Mouse (Mus musculus): ENCODE results near the gene Tapt1. TPM values are rescaled to one million over a fixed set of nuclear protein-coding genes. Genes with fewer than 3 reads are reported as not detected.
A peak's percentile ranks its signal among the peaks of the same experiment; 100 is the strongest.

Gene Tapt1
- total RNA-seq, 4 experiments from 2014 or later: 43.0 to 52.9 (median 46.8) TPM

DNA sequence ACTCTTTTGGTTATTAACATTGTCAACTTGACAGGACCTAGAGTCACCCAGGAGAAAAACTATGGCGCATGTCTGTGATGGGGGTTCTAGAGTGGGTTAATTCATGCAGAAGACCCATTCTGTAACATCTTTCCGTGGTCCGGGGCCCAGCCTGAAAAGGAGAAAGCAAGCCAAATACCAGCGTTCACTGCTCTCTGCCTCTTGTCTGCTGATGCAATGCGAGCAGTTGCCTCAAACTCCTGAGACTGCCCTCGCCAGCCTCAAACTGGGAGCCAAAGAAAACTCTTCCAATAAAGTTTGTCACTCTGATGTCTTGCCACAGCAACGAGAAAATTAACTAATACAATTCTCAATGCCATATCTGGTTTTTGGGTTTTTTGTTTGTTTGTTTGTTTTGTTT lies 8.2 kb upstream of the Tapt1 start:
- no peak for DNase-seq (ENCODE audit: low spot score in 2 of 2)

DNA sequence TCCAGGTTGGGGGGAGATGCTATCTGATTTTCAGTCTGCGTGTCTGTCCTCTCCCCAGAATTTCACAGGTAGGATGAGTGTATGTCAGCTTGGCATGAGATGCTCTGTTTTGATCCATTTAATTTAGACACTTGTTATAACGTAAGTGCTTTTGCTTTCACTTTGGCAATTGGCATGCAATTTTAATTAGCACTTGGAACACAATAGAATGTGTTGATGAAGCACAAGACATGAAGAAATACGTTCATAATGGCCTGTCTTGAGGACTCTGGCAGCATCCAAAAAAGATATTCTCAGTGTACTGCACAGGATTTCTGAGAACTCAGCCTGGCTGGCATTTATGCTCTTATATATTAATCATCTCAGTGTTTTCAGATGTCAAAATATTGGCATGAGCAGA lies 7.5 kb upstream of the Tapt1 start:
- no peak for DNase-seq (ENCODE audit: low spot score in 2 of 2)

DNA sequence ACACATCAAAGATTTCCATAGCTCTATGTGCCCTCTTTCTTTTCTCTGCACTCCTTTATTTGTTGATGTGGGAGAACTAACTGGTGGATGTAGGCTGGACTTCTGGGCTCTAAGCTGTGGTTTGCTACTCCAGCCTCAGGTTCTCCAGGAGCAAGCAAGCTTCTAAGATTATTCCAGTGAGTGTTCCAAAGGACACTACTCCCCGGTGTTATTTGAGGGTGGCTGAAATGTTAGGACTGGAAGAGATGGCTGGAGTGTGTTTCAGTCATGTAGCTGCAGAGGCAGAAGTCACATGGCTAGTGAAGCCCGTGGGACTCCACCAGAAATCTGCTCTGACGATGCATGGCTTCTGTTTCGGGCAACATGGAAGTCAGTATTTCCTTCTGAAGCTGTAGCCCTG lies 2.3 kb upstream of the Tapt1 start:
- no peak for DNase-seq (ENCODE audit: low spot score in 2 of 2)

DNA sequence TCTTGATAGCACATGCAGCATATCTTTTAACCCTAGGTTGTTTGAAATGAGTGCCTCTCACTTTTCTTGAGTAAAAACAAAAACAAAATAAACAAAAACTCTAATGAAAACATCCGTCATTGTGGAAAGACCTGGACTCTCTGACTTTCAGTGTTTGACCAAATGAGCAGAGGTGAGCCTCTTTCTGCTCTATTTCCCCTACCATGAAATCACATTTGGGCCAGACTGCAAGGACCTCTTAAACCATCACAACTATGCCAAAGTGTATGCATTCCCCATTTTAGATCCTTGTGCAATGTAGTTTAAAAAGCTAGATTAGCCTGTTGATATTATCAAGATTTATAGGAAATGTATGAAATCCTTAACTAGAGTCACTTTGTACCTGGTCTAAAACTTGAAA lies 1.9 kb upstream of the Tapt1 start:
- DNase-seq (ENCODE audit: low spot score in 2 of 2): no peak

DNA sequence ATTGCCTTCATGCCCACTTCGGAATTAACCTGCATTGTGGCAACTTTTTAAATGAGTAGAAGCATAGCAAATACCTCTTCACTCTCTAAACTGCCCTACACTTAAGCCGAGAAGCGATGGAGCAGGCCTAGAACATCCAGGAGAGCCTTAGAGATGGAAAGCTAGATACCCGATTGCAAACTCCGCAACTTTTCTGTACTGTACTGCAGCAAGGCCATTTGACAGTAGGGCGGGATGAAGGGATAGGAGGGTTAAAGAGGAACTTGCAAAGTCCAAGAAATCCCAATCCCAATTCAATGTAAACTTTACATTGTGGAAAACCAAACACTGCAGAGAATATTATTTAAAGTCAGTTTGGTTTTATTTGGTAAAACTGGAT lies 1.0 kb upstream of the Tapt1 start:
- no peak for DNase-seq (ENCODE audit: low spot score in 2 of 2)

DNA sequence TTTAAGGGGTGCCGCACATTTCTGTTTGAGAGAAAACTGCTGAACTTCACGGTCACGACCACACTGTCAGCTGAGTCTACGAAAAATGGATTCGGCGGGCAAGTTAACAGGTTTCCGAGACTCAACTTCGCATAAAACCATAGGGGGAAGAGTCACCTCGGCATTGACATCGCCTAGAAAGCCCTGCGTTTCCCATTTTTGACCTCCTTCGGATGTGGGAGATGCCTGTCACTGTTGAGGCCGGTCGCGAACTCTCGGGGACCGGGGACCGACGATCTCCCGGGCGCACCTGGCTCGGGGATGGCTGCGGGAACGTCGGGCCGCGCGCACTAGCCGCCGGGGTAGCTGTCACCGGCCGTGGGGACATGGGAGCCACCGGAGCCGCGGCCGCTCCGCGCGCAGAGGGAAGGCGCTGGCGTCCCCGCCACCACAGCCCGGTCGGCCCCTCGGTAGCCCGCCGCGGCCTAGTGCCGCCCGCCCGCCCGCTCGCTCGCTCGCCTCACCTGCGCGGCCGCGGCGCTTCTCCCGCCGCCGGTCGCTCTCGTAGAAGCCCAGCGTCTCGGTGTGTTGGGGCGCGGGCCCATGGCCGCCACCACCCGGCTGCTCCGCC lies 410 bp downstream of the Tapt1 start:
- peak in 1 of 2 experiments; percentile 26 for DNase-seq (ENCODE audit: low spot score in 2 of 2)

DNA sequence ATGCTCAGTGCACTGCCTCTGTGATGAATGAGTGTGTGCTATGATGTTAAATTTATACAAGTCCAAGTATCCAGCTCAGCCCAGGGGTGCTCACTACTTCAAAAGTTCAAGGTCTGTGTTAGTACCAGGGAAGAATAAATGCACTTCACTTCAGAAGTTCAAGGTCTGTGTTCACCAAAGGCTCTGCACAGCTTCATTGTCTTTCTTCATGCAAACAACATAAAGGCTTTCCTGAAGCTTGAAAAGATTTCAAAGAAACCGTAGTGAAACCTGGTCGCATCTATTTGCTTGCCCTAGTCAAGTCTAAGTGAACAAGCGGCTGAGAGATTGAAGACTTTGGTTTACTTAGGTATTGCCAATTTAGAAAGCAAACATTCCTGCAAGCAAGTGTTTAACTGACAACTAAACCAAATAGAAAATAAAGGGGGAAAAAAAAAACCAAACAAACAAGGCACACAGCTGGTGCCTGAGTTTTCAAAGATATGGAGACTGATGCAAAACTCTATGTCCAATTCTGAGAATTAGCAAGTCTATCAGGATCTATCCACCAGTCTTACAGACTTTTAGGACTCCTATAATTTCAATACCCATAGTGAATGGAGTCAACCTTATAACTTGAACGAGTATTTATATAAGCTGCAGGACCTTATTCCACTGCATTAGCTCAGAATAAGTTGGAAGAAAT lies 1.4 kb downstream of the Tapt1 start:
- DNase-seq (ENCODE audit: low spot score in 2 of 2): no peak

DNA sequence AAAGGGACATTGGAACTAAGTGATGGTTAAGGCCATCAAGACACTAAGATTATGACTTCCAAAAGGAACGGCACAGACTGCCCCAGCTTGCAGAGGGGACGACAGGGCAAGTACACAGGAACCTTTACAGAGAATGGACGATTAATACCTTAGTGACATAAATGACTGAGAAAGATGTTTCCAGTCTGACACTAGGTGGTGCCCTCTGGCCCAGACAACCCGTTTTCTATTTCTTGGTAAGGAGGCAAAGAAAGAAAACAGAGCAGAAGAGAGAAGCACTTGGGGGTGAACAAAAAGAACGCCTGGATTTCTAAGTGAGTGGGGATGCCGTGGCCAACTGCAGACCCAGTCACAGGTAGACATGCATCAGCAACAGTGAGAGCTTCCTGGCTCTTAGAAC lies 2.2 kb downstream of the Tapt1 start:
- no peak for DNase-seq (ENCODE audit: low spot score in 2 of 2)

DNA sequence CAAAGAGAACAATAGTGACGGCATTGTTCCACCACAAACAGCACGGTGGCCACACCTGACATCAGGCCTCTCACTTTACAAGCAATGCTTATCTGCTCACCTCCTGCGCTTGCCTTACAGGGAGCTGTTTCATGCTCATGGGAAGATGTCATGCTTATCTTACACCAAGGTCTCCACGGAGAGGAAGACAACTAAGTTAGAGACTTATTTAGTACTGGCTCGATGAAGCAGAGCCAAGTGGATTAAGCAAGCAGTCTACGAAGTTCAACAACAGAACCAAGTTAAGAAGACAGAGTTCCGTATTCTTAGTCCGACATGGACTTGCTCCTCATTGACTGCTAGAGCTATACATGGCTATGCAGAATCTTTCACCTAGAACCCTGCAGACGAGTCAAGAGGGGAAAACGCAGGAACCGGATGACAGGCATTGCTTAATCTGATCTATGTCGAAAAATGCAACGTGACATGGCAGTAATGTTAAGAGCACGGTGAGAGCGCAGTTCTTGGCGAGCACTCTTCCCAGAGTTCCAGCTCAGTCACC lies 3.0 kb downstream of the Tapt1 start:
- no peak for DNase-seq (ENCODE audit: low spot score in 2 of 2)

DNA sequence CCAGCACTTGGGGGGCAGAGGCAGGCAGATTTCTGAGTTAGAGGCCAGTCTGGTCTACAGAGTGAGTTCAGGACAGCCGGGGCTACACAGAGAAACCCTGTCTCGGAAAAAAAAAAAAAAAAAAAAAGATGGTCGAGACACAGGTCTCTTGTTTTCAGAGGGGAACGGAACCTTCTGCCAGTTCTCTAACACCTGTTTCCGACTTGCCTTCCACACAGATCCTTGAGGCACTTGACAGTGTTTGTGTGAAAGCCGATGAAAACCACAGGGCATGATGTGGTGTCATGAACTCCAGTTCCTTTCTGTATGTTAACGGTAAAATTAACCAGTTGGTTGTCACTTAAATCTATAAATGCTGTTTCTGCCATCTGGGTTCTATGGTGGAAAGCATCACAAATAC lies 6.0 kb downstream of the Tapt1 start:
- no peak for DNase-seq (ENCODE audit: low spot score in 2 of 2)

DNA sequence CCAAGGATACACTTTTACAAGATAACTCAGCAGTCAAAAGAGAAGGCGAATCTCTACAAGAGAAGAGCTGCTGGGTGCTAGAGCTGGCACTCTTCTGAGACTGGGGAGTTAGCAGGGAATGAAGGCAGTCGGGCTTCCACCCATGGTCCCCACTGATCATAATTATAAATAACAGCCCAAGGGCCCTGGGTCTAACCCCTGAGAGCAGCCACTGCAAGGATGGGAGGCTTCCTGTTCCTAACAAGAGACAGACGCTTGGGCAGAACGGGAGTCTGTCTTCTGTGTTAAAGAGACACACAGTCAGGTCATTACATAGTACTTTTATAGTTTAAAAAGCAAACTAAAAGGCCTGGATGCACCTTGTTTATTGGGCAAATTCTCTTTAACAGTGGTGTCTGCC lies 6.6 kb downstream of the Tapt1 start:
- DNase-seq (ENCODE audit: low spot score in 2 of 2): no peak

DNA sequence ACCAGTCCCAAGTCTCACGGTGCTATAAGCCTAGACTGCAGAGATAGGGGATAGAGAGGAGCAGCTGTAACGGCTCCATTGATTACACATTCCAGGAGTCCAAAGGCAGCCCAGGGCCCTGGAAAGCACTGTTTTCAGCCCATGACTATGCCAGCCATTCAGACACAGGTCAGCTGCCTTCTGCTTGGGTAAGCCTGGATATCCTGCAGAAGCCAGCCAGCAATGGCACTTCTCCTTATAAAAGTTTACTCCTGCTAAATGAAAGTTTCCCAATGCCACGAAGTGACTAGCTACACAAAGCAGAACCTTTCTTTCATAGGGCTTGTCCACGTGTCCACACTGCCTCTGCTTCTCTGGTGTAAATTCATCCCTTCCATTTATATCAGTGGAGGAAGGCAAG lies 7.9 kb downstream of the Tapt1 start:
- DNase-seq (ENCODE audit: low spot score in 2 of 2): no peak

DNA sequence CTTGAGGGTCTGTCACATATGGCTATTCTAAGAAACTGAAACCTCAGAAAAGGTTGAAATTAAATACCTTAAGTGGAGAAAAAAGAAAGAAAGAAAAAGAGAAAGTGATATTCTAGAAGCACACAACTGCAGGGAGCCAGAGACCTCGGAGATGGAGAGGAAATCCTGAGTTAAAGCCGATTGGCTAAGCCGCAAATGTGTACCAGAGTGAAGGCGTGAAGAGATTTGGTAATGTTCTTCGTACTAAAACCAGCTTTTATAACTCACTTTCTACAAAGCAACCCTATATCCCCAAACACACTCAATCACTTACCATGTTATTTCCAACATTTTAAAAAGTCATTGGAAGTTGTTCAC lies 8.8 kb downstream of the Tapt1 start:
- DNase-seq (ENCODE audit: low spot score in 2 of 2): no peak

DNA sequence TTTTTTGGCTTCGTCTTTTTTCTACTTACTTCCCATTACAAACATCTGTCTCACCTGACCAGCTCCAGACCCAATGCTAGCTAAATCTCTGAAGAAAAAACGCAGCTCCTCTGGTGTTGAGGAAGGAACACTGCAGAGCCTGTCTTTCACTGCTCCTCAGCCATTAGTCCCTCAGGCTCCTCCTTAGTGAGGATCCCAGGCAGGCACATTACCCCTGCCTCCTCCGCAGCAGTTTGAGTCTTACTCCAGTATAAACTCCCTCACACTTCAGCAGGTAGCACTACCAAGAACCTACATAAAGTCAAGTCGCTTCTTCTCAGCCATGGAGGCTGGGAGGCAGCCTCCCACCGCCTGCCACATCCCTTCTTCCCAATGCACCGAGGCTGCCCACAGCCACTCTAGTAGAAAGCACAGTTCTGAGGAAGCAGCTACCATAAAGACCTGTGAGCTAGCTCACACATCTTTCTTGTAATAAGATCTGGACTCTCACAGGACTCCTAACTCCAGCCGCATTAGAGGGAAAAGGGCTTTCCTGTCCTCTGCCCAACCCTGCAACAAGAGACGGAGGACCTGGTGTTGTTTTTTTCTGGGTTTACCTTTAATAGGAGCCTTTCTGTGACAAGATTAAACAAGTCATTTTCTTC lies 9.3 kb downstream of the Tapt1 start:
- DNase-seq (ENCODE audit: low spot score in 2 of 2): no peak

DNA sequence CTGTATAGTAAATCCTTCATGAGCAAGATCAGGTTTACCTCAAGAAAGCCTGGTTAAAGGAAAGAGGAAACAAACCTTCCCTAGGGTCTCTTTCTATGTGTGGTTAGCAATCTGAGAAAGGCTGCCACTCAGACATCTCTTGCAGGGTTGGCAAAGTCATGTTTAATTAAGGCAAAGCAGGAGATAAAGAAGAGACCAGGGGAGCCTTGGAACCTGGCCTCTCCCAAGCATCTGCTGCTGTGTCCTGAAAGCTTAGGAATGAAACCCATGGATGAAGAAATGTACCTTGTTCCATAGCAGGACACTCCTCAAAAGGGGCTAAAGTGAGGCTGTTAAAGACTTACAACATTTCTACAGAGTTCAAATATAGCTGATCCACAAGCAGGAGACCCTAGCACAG lies 11.3 kb downstream of the Tapt1 start:
- DNase-seq (ENCODE audit: low spot score in 2 of 2): no peak

DNA sequence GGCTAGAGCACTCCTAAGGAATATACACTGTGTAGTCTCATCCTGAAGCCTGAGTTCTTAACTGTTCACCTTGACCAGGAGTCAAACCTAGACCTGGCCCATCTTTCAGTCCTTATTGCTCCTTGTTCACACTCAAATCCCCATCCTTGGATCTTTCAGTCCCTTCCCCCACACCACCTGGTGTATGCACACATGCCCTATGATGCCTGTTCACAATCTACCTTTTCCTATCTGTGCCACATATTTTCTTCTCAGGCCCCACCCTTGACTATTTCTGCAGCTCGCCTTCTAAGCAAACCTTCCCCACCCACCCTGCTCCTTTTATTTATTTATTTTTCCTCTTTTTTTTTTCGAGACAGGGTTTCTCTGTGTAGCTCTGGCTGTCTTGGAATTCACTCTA lies 12.4 kb downstream of the Tapt1 start:
- no peak for DNase-seq (ENCODE audit: low spot score in 2 of 2)

DNA sequence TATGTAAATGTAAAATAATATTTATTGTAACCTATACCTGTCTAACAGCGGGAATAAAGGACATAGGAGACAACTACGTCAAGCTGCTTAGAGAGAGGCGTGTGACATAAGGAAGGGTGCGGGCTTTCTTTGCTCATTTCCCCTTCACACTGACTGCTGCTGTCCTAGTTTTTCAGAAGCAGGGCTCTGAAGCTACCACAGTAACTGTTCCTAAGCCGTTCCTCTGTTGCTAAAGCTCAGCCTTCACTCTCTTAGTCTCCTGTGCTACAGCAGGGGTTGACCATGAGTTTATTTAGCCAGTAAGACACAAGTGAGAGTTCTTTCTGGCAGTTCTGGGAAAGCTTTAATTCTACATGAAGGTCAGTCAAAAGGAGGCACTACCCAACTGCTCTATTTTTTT lies 13.0 kb downstream of the Tapt1 start:
- no peak for DNase-seq (ENCODE audit: low spot score in 2 of 2)

DNA sequence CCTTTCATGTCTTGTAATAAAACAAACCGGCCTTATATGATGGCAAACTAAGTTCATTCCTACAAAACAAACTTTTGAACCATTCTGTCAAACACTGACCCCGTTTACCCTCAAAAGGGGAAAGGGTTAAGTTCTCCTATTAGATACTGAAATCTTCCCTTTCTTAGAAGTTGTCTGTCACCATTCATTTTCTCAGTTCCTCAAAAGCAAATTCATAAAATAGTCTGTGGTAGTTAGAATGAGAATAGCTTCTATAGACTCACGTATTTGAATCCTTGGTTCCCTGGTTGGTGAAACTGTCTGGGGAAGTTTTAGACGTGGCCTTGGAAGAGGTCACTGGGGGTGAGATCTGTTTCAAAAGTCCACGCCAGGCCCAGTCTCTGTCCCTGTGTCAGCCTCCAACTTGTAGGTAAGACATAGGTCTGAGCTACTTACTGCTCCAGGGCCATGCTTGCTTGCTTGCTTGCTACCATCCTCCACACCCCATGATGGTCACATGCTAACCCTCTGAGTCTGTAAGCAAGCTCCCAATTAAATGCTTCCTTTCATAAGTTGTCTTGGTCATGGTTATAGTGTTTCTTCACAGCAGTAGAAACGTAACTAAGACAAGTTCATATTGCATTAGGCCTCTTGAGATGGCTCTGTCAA lies 14.5 kb downstream of the Tapt1 start:
- DNase-seq (ENCODE audit: low spot score in 2 of 2): no peak

DNA sequence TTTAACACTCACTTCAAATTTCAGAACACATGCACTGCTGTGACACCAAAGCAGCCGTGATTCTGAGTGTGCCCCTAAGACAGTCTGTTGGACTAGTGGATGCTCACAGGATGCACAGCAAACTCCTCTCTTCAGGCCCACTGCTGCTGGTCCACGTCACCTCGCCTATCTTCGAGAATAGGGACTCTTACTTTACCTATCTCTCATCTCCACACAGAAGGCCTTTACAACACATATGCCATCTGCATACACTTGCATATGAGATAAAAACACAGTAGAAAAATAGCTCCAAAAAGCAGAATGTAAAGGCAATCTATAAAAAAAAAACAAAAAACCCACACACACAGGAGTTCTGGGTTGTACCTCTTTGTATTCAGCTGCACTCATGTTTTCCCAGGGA lies 19.1 kb downstream of the Tapt1 start:
- DNase-seq (ENCODE audit: low spot score in 2 of 2): no peak

DNA sequence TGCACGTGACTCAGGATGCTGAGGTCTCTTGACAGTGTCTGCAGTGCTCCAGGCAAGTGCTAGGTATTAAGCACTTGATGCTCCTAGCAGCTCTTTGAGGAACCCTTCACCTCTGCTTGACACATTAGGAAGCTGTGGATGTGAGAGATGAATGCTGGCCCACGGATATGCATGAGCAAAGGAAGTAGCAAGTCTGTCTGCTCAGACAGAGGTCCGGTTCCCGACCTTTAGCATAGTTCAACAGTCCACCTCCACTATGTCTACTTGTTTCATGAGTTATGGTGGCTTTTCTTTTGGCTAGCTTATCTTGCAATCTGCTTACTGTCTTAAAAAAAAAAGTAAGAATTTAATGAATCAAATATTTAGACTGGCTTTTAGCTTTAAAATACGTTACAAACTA lies 19.8 kb downstream of the Tapt1 start:
- no peak for DNase-seq (ENCODE audit: low spot score in 2 of 2)

DNA sequence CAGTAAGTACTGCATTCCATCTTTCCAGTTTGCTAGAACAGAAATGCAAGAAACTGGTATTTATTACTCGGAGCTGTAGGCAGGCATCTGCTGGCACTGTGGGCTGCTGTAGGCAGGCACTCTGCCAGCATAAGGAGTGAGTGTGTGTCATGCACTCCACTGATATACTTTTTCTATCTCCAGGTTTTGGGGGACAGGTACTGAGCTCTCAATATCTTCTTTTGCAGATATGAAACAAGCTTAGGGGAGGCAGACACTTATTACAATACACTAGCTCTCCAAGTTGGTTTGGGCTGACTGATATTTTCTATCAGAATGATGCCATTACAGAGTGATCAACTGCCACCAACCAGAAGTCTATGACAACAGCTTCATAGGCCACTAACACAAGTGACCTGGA lies 23.0 kb downstream of the Tapt1 start:
- peak in 1 of 2 experiments; percentile 74 for DNase-seq (ENCODE audit: low spot score in 2 of 2)

DNA sequence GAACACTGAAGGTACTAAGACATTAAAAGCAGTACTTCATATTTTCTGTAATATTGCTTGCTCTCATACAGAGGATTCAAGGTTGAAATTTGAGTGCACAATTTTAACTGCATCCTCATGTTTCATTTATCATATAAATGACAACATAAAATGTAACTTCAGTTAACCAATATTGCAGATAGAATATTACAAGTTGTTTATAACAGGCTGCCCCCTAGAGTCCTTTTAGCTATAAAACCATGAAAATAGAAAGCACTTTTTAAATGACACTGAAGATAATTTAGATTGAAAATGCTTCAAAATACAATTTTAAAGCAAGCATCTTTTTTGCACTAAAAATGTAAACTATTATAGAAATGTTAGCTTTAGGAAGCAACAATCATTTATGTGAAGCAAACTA lies 24.8 kb downstream of the Tapt1 start:
- no peak for DNase-seq (ENCODE audit: low spot score in 2 of 2)

DNA sequence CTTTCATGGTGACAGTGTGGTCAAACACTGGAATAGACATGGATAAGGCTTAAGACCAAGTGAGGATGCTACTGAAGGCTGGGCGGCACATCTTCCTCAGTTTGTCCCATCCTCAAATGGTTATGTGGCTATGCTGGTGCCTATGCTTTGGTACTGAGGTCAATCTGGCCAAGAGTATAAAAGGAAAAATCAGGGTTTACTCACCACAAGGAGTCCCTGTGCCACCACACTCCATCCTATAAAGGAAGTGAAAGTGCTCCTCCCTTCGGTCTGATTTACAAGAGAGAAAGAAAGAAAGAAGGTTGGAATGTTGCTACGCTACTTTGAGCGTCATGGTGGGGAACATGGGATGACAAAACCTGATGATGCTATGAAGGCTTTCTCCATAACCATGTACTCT lies 27.3 kb downstream of the Tapt1 start:
- DNase-seq (ENCODE audit: low spot score in 2 of 2): no peak
